In genomic region chr2:51422442-51422841, GRCm38 (mm10) we compare ENCODE assay signal across 18 mouse cellular contexts.
A peak's percentile ranks its signal among the peaks of the same experiment; 100 is the strongest.
DNase-seq lines count a peak whose midpoint lies in the region; ATAC-seq lines count a peak whose summit lies in the region.
"Had no signal": no experiment of that assay in that cellular context is flagged by ENCODE, and none has a peak within 500 bp of the region (broad histone marks: within the 10 kb centered on the region; RNA-seq: fewer than 3 reads in every experiment).

No protein-coding gene starts in this region.

- no peaks in the 10 kb centered on the region for H3K36me3 ChIP-seq in hindbrain, embryonic 10.5 days
- H3K36me3 ChIP-seq in hindbrain, embryonic 11.5 days (ENCODE audit: control insufficient read depth, insufficient read depth, low read length) = no peaks in the 10 kb centered on the region
- H3K36me3 ChIP-seq in midbrain, embryonic 13.5 days = no peaks in the 10 kb centered on the region
- H3K36me3 ChIP-seq in midbrain, embryonic 10.5 days = no peaks in the 10 kb centered on the region
- H3K36me3 ChIP-seq in midbrain, embryonic 16.5 days (ENCODE audit: control insufficient read depth, insufficient read depth, low read length) = no peaks in the 10 kb centered on the region
- H3K36me3 ChIP-seq: limb, embryonic 12.5 days; liver, embryonic 13.5 days had no signal

- H3K4me2 ChIP-seq in hindbrain, embryonic 11.5 days (replicated peaks; ENCODE audit: low read depth, low read length) = no peak overlapping the region
- H3K4me2 ChIP-seq in midbrain, embryonic 13.5 days (replicated peaks) = no peak overlapping the region
- no peak overlapping the region for H3K4me2 ChIP-seq in midbrain, embryonic 16.5 days (ENCODE audit: low read length)
- H3K4me2 ChIP-seq: forebrain, embryonic 13.5 days; heart, embryonic 11.5 days; limb, embryonic 12.5 days; liver, embryonic 13.5 days had no signal

- DNase-seq in hindbrain, embryonic 10.5 days (ENCODE audit: low spot score) = peak; percentile 44
- DNase-seq in hindbrain, embryonic 11.5 days (ENCODE audit: low spot score) = no peak
- DNase-seq in midbrain, embryonic 10.5 days (ENCODE audit: low spot score) = no peak
- DNase-seq in embryo, embryonic 9.5 days (ENCODE audit: extremely low spot score) = peak; percentile 61
- no peak for DNase-seq in thymus, postnatal 4 days
- no peak for DNase-seq in MN1 (ENCODE audit: low spot score)
- DNase-seq: adrenal gland, adult 8-10 months; cerebellum, adult 11 months; gastrocnemius, postnatal 36 days; heart, postnatal 36 days; liver, embryonic 13.5 days; right cerebral cortex, adult 18-20 months had no signal

- H3K4me1 ChIP-seq in hindbrain, embryonic 10.5 days (replicated peaks) = peaks cover 15% of the 10 kb centered on the region
- H3K4me1 ChIP-seq in hindbrain, embryonic 11.5 days (replicated peaks; ENCODE audit: control insufficient read depth, insufficient read depth, low read length) = no peaks in the 10 kb centered on the region; the same call in 1 of the 2 replicates
- H3K4me1 ChIP-seq in midbrain, embryonic 13.5 days (replicated peaks) = peaks cover 19% of the 10 kb centered on the region
- H3K4me1 ChIP-seq in midbrain, embryonic 10.5 days = peaks cover 16% of the 10 kb centered on the region; the same call in 1 of the 2 replicates
- H3K4me1 ChIP-seq in midbrain, embryonic 16.5 days (ENCODE audit: control insufficient read depth, insufficient read depth, low read length) = 0 out of 2 replicates have a peak, but pooled peaks cover 2% of the 10 kb centered on the region
- H3K4me1 ChIP-seq: liver, embryonic 13.5 days had no signal

- H3K9me3 ChIP-seq in hindbrain, embryonic 10.5 days = no peaks in the 10 kb centered on the region
- H3K9me3 ChIP-seq in hindbrain, embryonic 11.5 days (ENCODE audit: control insufficient read depth, low read length) = no peaks in the 10 kb centered on the region
- no peaks in the 10 kb centered on the region for H3K9me3 ChIP-seq in midbrain, embryonic 13.5 days
- no peaks in the 10 kb centered on the region for H3K9me3 ChIP-seq in midbrain, embryonic 10.5 days (replicated peaks)
- no peaks in the 10 kb centered on the region for H3K9me3 ChIP-seq in midbrain, embryonic 16.5 days (replicated peaks; ENCODE audit: control insufficient read depth, low read length, poor library complexity, severe bottlenecking)
- H3K9me3 ChIP-seq: forebrain, embryonic 13.5 days; limb, embryonic 12.5 days; liver, embryonic 13.5 days had no signal

- WGBS in hindbrain, embryonic 10.5 days = 49% methylated on average over 6 of the region's 6 CpGs
- WGBS in hindbrain, embryonic 11.5 days = 52% methylated on average over 6 of the region's 6 CpGs
- WGBS in midbrain, embryonic 13.5 days = 66% methylated on average over 6 of the region's 6 CpGs
- 70% methylated on average over 6 of the region's 6 CpGs for WGBS in midbrain, embryonic 10.5 days
- 57% methylated on average over 6 of the region's 6 CpGs for WGBS in midbrain, embryonic 16.5 days

- no peak overlapping the region for H3K27ac ChIP-seq in hindbrain, embryonic 10.5 days
- H3K27ac ChIP-seq in hindbrain, embryonic 11.5 days (ENCODE audit: low read depth, low read length) = no peak overlapping the region
- H3K27ac ChIP-seq in midbrain, embryonic 13.5 days = no peak overlapping the region
- H3K27ac ChIP-seq in midbrain, embryonic 10.5 days (replicated peaks) = no peak overlapping the region
- no peak overlapping the region for H3K27ac ChIP-seq in midbrain, embryonic 16.5 days (ENCODE audit: low read length)
- H3K27ac ChIP-seq: forebrain, embryonic 13.5 days; hindbrain, postnatal 0 days; limb, embryonic 12.5 days; liver, embryonic 13.5 days had no signal

- no peaks in the 10 kb centered on the region for H3K27me3 ChIP-seq in hindbrain, embryonic 10.5 days (ENCODE audit: insufficient read depth, poor library complexity, severe bottlenecking)
- H3K27me3 ChIP-seq in hindbrain, embryonic 11.5 days (ENCODE audit: control insufficient read depth, insufficient read depth, low read length) = no peaks in the 10 kb centered on the region
- H3K27me3 ChIP-seq in midbrain, embryonic 13.5 days = no peaks in the 10 kb centered on the region
- H3K27me3 ChIP-seq in midbrain, embryonic 10.5 days (ENCODE audit: low read depth, poor library complexity, severe bottlenecking) = no peaks in the 10 kb centered on the region
- H3K27me3 ChIP-seq in midbrain, embryonic 16.5 days (ENCODE audit: control insufficient read depth, insufficient read depth, low read depth, low read length) = no peaks in the 10 kb centered on the region
- H3K27me3 ChIP-seq: forebrain, embryonic 13.5 days; limb, embryonic 12.5 days; liver, embryonic 13.5 days had no signal

- H3K9ac ChIP-seq in hindbrain, embryonic 11.5 days (ENCODE audit: low read depth, low read length) = no peak overlapping the region
- H3K9ac ChIP-seq in midbrain, embryonic 13.5 days (replicated peaks) = no peak overlapping the region
- H3K9ac ChIP-seq in midbrain, embryonic 16.5 days (ENCODE audit: low read depth, low read length) = no peak overlapping the region
- H3K9ac ChIP-seq: forebrain, embryonic 13.5 days; limb, embryonic 12.5 days; liver, embryonic 13.5 days had no signal

- H3K4me3 ChIP-seq in hindbrain, embryonic 10.5 days = no peak overlapping the region
- no peak overlapping the region for H3K4me3 ChIP-seq in hindbrain, embryonic 11.5 days (ENCODE audit: low read depth, low read length)
- H3K4me3 ChIP-seq in midbrain, embryonic 13.5 days (replicated peaks) = no peak overlapping the region
- no peak overlapping the region for H3K4me3 ChIP-seq in midbrain, embryonic 10.5 days
- H3K4me3 ChIP-seq in midbrain, embryonic 16.5 days (ENCODE audit: low read depth, low read length) = no peak overlapping the region
- H3K4me3 ChIP-seq: forebrain, embryonic 13.5 days; limb, embryonic 12.5 days; liver, embryonic 13.5 days had no signal

- no peak for ATAC-seq in hindbrain, embryonic 11.5 days (ENCODE audit: low FRiP score)
- peak; percentile 60; the same call in 1 of the 2 replicates for ATAC-seq in midbrain, embryonic 13.5 days
- peak; percentile 32; the same call in 1 of the 2 replicates for ATAC-seq in midbrain, embryonic 16.5 days
- ATAC-seq: forebrain, embryonic 13.5 days; hindbrain, postnatal 0 days had no signal

Comparison
In these comparisons a context has a peak if more than half of its experiments do, and no peak if none do; other contexts are left out.
1. DNase-seq: peak in hindbrain, embryonic 10.5 days (single experiment) and embryo, embryonic 9.5 days (single experiment); none in hindbrain, embryonic 11.5 days (single experiment), midbrain, embryonic 10.5 days (single experiment), thymus, postnatal 4 days (single experiment) and MN1 (single experiment).